Mouse (Mus musculus) MEL (cell line): ENCODE measurements around the gene 1700067P10Rik. TPM values are rescaled to one million over a fixed set of nuclear protein-coding genes. Genes with fewer than 3 reads are reported as not detected.
A peak's percentile ranks its signal among the peaks of the same experiment; 100 is the strongest.

Source experiments
- DNase-seq: peaks from one replicate; pipeline ENCODE4 v3.0.0; 2011; ENCODE audit warnings: low read depth, low spot score
- H3K27ac ChIP-seq: 2 replicates; pipeline ENCODE4 v1.5.1; 2012; ENCODE audit warnings: low read depth, mild to moderate bottlenecking, control low read depth, low read length, moderate library complexity; ENCODE audit not compliant: control insufficient read depth
- H3K27me3 ChIP-seq, 2 experiments: fragments of 150-350 bp in 1 of 2; sonication (generic) in 1 of 2; 2 replicates each; pipeline ENCODE4 v1.6.1; 2012; ENCODE audit warnings: low read length in 2 of 2, mild to moderate bottlenecking in 2 of 2, improper control_type of control experiment in 1 of 2, moderate library complexity in 1 of 2; ENCODE audit not compliant: insufficient read depth in 2 of 2, control insufficient read depth in 1 of 2
- H3K36me3 ChIP-seq, 2 experiments: 2 replicates each; pipeline ENCODE4 v1.6.1; 2012 to 2014; ENCODE audit warnings: low read length in 2 of 2, improper control_type of control experiment in 1 of 2, inconsistent platforms in 1 of 2, mild to moderate bottlenecking in 1 of 2; ENCODE audit not compliant: insufficient read depth in 2 of 2, control insufficient read depth in 1 of 2
- H3K4me1 ChIP-seq, 2 experiments: fragments of 150-350 bp in 1 of 2; sonication (generic) in 1 of 2; 2 replicates each; pipeline ENCODE4 v1.6.1; 2012; ENCODE audit warnings: low read length in 2 of 2, improper control_type of control experiment in 1 of 2, mild to moderate bottlenecking in 1 of 2; ENCODE audit not compliant: insufficient read depth in 2 of 2, control insufficient read depth in 1 of 2
- H3K4me3 ChIP-seq, 2 experiments: fragments of 150-350 bp in 1 of 2; sonication (generic) in 1 of 2; 2 replicates each; pipeline ENCODE4 v1.5.1; 2012; ENCODE audit warnings: low read depth in 2 of 2, low read length in 2 of 2, mild to moderate bottlenecking in 2 of 2, moderate library complexity in 2 of 2, control low read depth in 1 of 2, improper control_type of control experiment in 1 of 2; ENCODE audit not compliant: control insufficient read depth in 1 of 2, insufficient read depth in 1 of 2
- H3K79me2 ChIP-seq: 2 replicates; pipeline ENCODE4 v1.6.1; 2012; ENCODE audit warnings: mild to moderate bottlenecking, low read length, moderate library complexity; ENCODE audit not compliant: control insufficient read depth, poor library complexity, insufficient read depth
- H3K9ac ChIP-seq: 2 replicates; pipeline ENCODE4 v1.6.1; 2012; ENCODE audit warnings: low read depth, mild to moderate bottlenecking, control low read depth, low read length, moderate library complexity; ENCODE audit not compliant: control insufficient read depth, poor library complexity, severe bottlenecking
- H3K9me3 ChIP-seq: fragments of 150-350 bp; sonication (generic); replicated peaks from 2 replicates; pipeline ENCODE4 v1.6.1; 2012; ENCODE audit warnings: mild to moderate bottlenecking, low read length, improper control_type of control experiment, moderate library complexity; ENCODE audit not compliant: insufficient read depth
- CHD1 ChIP-seq: IDR thresholded peaks from 2 replicates; pipeline ENCODE4 v1.6.1; 2012; ENCODE audit warnings: low read depth, mild to moderate bottlenecking, inconsistent platforms, low read length, improper control_type of control experiment
- CHD2 ChIP-seq: IDR thresholded peaks from 2 replicates; pipeline ENCODE4 v1.6.1; 2011; ENCODE audit warnings: low read length, improper control_type of control experiment
- CTCF ChIP-seq, 3 experiments: IDR thresholded peaks in 2 of 3; conservative IDR thresholded peaks in 1 of 3; 2 replicates each; pipeline ENCODE4 v1.5.1; 2011 to 2012; ENCODE audit warnings: low read length in 3 of 3, low read depth in 2 of 3, mild to moderate bottlenecking in 2 of 3, improper control_type of control experiment in 1 of 3, inconsistent platforms in 1 of 3, mixed read lengths in 1 of 3, moderate library complexity in 1 of 3; ENCODE audit not compliant: control insufficient read depth in 1 of 3, insufficient read depth in 1 of 3, poor library complexity in 1 of 3, severe bottlenecking in 1 of 3
- ELF1 ChIP-seq: IDR thresholded peaks from 2 replicates; pipeline ENCODE4 v1.6.1; 2014; ENCODE audit warnings: low read depth, mild to moderate bottlenecking, inconsistent platforms, low read length, improper control_type of control experiment, moderate library complexity
- EP300 ChIP-seq, 2 experiments: IDR thresholded peaks; 2 replicates each; pipeline ENCODE4 v1.6.1; 2011; ENCODE audit warnings: improper control_type of control experiment in 2 of 2, low read length in 2 of 2, low read depth in 1 of 2, mild to moderate bottlenecking in 1 of 2
- ETS1 ChIP-seq: IDR thresholded peaks from 2 replicates; pipeline ENCODE4 v1.6.1; 2012; ENCODE audit warnings: low read depth, mild to moderate bottlenecking, inconsistent platforms, low read length, improper control_type of control experiment, moderate library complexity
- GATA1 ChIP-seq: IDR thresholded peaks from 2 replicates; pipeline ENCODE4 v1.6.1; 2011; ENCODE audit warnings: low read depth, low read length, improper control_type of control experiment
- HCFC1 ChIP-seq: IDR thresholded peaks from 2 replicates; pipeline ENCODE4 v1.6.1; 2012; ENCODE audit warnings: low read depth, mild to moderate bottlenecking, inconsistent platforms, low read length, improper control_type of control experiment, moderate library complexity
- JUND ChIP-seq: IDR thresholded peaks from 2 replicates; pipeline ENCODE4 v1.6.1; 2011; ENCODE audit warnings: low read depth, mild to moderate bottlenecking, improper control_type of control experiment, low read length
- KAT2A ChIP-seq: conservative IDR thresholded peaks from 2 replicates; pipeline ENCODE4 v1.6.1; 2012; ENCODE audit warnings: low read depth, low read length, improper control_type of control experiment, inconsistent platforms
- MAFK ChIP-seq: IDR thresholded peaks from 2 replicates; pipeline ENCODE4 v1.6.1; 2011; ENCODE audit warnings: low read depth, mild to moderate bottlenecking, low read length, improper control_type of control experiment, borderline replicate concordance
- MAZ ChIP-seq: IDR thresholded peaks from 2 replicates; pipeline ENCODE4 v1.6.1; 2012; ENCODE audit warnings: low read depth, mild to moderate bottlenecking, inconsistent platforms, low read length, improper control_type of control experiment
- MXI1 ChIP-seq: IDR thresholded peaks from 2 replicates; pipeline ENCODE4 v1.6.1; 2011; ENCODE audit warnings: mild to moderate bottlenecking, low read depth, low read length, improper control_type of control experiment
- NRF1 ChIP-seq: IDR thresholded peaks from 2 replicates; pipeline ENCODE4 v1.6.1; 2014; ENCODE audit warnings: low read depth, mild to moderate bottlenecking, inconsistent platforms, low read length, improper control_type of control experiment, moderate library complexity; ENCODE audit not compliant: poor library complexity, insufficient read depth, severe bottlenecking
- POLR2A ChIP-seq, 2 experiments: IDR thresholded peaks; 2 replicates each; pipeline ENCODE4 v1.6.1; 2011 to 2012; ENCODE audit warnings: low read length in 2 of 2, mild to moderate bottlenecking in 2 of 2, control low read depth in 1 of 2, improper control_type of control experiment in 1 of 2, low read depth in 1 of 2, moderate library complexity in 1 of 2; ENCODE audit not compliant: control insufficient read depth in 1 of 2, insufficient read depth in 1 of 2, poor library complexity in 1 of 2
- RAD21 ChIP-seq: IDR thresholded peaks from 2 replicates; pipeline ENCODE4 v1.6.1; 2011; ENCODE audit warnings: mild to moderate bottlenecking, low read depth, low read length, improper control_type of control experiment
- SMC3 ChIP-seq: IDR thresholded peaks from 2 replicates; pipeline ENCODE4 v1.6.1; 2011; ENCODE audit warnings: low read depth, low read length, improper control_type of control experiment
- TCF12 ChIP-seq: IDR thresholded peaks from 2 replicates; pipeline ENCODE4 v1.6.1; 2014; ENCODE audit warnings: low read depth, mild to moderate bottlenecking, inconsistent platforms, low read length, improper control_type of control experiment, moderate library complexity
- USF1 ChIP-seq: IDR thresholded peaks from 2 replicates; pipeline ENCODE4 v1.6.1; 2014; ENCODE audit warnings: low read depth, mild to moderate bottlenecking, inconsistent platforms, low read length, improper control_type of control experiment, moderate library complexity
- USF2 ChIP-seq, 2 experiments: IDR thresholded peaks; 2 replicates each; pipeline ENCODE4 v1.6.1; 2011 to 2012; ENCODE audit warnings: improper control_type of control experiment in 2 of 2, low read length in 2 of 2, borderline replicate concordance in 1 of 2, inconsistent platforms in 1 of 2, low read depth in 1 of 2, mild to moderate bottlenecking in 1 of 2; ENCODE audit not compliant: insufficient read depth in 1 of 2
- polyA plus RNA-seq, 2 experiments: library from polyadenylated mRNA; stranded (reverse) in 1 of 2; unstranded in 1 of 2; fragments of >175 nt in 1 of 2; fragments of >200 nt in 1 of 2; gene quantifications; 2 replicates each; pipeline versions ENCODE4 v1.2.1 to v1.2.4; 2012; ENCODE audit warnings: low replicate concordance in 2 of 2, low read depth in 1 of 2; ENCODE audit not compliant: insufficient read length in 2 of 2, insufficient read depth in 1 of 2, missing spikeins in 1 of 2
- total RNA-seq: library from RNA; depleted of rRNA; stranded (reverse); fragments of 300-350 nt; gene quantifications from 2 replicates; pipeline ENCODE4 v1.2.3, GENCODE M21; 2012

The 1700067P10Rik gene
- total and polyA plus RNA-seq, 3 experiments, result not detected

DNA sequence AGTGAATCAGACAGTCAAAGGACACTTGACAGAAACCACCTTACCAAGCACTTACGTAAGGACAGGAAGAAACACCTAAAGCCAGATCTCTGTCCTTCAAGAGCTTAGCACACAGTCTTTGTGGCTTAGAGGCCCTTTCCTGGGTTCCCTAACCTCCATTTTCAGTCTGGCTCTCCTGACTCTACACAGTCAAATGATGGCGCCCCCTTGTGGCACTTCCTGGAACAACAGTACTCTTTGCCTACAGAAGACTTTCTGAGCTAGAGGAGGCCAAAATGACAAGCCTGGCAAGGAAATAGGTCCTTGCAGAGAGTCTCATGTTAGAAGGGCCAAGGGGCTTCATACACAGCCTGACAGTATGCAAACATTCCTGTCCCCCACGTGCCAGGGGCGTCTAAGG lies 43.5 kb upstream of the 1700067P10Rik start (continued):
- no peak for TF ChIP-seq USF2 (IDR thresholded peaks at IDR 0.05; ENCODE audit: borderline replicate concordance in 1 of 2, insufficient read depth in 1 of 2, low read depth in 1 of 2, low read length in 2 of 2)
- no peak for TF ChIP-seq MXI1
- peak; percentile 49 for TF ChIP-seq RAD21
- TF ChIP-seq MAZ, result no peak

DNA sequence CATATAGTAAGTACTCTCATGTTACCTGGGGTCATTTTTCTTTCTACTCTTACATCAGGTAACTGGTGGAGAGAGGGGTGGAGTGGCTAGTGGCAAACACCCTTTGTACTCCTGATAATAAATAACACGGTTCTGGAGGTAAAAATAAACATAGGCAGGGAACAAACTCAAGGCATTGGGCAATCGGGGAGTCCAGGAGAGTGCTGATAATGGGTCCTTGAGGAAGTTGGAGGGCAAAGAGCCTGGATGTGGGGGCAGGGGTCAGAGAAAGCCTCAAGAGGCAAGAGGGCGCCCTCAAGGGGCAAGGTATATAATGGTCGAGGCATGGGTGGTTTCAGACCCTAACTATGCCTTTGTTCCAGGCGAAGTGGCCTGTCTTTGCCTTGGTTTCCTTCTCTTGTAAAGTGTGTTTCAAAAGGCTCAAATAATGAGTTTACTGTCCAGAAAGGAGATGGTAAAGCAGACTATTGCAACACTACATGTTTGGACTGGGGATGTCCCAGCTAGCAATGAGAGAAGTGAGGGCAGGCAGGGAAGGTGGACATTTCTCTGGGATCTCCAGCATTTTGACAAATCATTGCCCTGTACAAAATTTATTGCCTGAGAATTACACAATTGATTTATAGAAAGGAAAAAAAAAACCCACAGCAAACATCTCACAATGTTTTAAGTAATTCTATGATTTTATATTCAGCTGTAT lies 37.3 kb upstream of the 1700067P10Rik start:
- H3K4me3 ChIP-seq, result no peak overlapping the region
- H3K9ac ChIP-seq, result no peak overlapping the region
- H3K27me3 ChIP-seq, result no peaks in the 10 kb centered on the region; a peak in 1 of 4 replicates
- H3K4me1 ChIP-seq, result peaks cover 0 to 3% of the 10 kb centered on the region in 2 experiments; a peak in 2 of 4 replicates
- no peak for DNase-seq
- H3K9me3 ChIP-seq, result no peaks in the 10 kb centered on the region
- no peak overlapping the region for H3K27ac ChIP-seq
- H3K79me2 ChIP-seq, result no peaks in the 10 kb centered on the region
- TF ChIP-seq CTCF (IDR thresholded peaks at IDR 0.05 in 2 of 3, conservative IDR thresholded peaks at IDR 0.05 in 1 of 3; ENCODE audit: control insufficient read depth in 1 of 3, insufficient read depth in 1 of 3, low read depth in 2 of 3, low read length in 3 of 3, poor library complexity in 1 of 3, severe bottlenecking in 1 of 3), result 0 out of 6 replicates have a peak, but pooled peaks of 1 of the 3 experiments have one; percentile 3
- no peak for TF ChIP-seq ETS1
- no peaks in the 10 kb centered on the region; a peak in 1 of 4 replicates for H3K36me3 ChIP-seq

GRCm38 (mm10) chr17:48052338-48053067 lies 36.6 kb upstream of the 1700067P10Rik start:
- Histone ChIP-seq H3K79me2 (no peaks in the 10 kb centered on the region), H3K27me3 (no peaks in the 10 kb centered on the region; a peak in 1 of 4 replicates), H3K4me1 (peaks cover 0 to 3% of the 10 kb centered on the region in 2 experiments; a peak in 2 of 4 replicates), H3K9me3 (no peaks in the 10 kb centered on the region), H3K9ac (no peak overlapping the region), H3K27ac (no peak overlapping the region), H3K4me3 (no peak overlapping the region), H3K36me3 (no peaks in the 10 kb centered on the region; a peak in 1 of 4 replicates)
- no peak for DNase-seq
- TF ChIP-seq NRF1, result no peak
- no peak for TF ChIP-seq CHD2
- no peak for TF ChIP-seq ELF1
- no peak for TF ChIP-seq GATA1
- TF ChIP-seq JUND, result no peak
- no peak for TF ChIP-seq CHD1
- TF ChIP-seq POLR2A (IDR thresholded peaks at IDR 0.05; ENCODE audit: control insufficient read depth in 1 of 2, insufficient read depth in 1 of 2, low read depth in 1 of 2, low read length in 2 of 2, poor library complexity in 1 of 2), result no peak
- TF ChIP-seq EP300 (IDR thresholded peaks at IDR 0.05; ENCODE audit: low read depth in 1 of 2, low read length in 2 of 2), result no peak
- no peak for TF ChIP-seq HCFC1
- TF ChIP-seq KAT2A, result no peak
- TF ChIP-seq TCF12, result no peak
- no peak for TF ChIP-seq CTCF (IDR thresholded peaks at IDR 0.05 in 2 of 3, conservative IDR thresholded peaks at IDR 0.05 in 1 of 3; ENCODE audit: control insufficient read depth in 1 of 3, insufficient read depth in 1 of 3, low read depth in 2 of 3, low read length in 3 of 3, poor library complexity in 1 of 3, severe bottlenecking in 1 of 3)
- no peak for TF ChIP-seq MAFK
- TF ChIP-seq SMC3, result no peak
- TF ChIP-seq USF1, result no peak
